Mouse (Mus musculus) stomach, postnatal 0 days (tissue): Measurements from ENCODE around the gene Abcc3.

Experiments
- CTCF ChIP-seq: IDR thresholded peaks from 2 replicates; pipeline ENCODE4 v1.5.1; 2016; ENCODE audit warnings: antibody characterized with exemption, low read depth, mild to moderate bottlenecking, moderate library complexity
- EP300 ChIP-seq: optimal IDR thresholded peaks from 2 replicates; pipeline ENCODE3; 2016; ENCODE audit warnings: antibody characterized with exemption

DNA sequence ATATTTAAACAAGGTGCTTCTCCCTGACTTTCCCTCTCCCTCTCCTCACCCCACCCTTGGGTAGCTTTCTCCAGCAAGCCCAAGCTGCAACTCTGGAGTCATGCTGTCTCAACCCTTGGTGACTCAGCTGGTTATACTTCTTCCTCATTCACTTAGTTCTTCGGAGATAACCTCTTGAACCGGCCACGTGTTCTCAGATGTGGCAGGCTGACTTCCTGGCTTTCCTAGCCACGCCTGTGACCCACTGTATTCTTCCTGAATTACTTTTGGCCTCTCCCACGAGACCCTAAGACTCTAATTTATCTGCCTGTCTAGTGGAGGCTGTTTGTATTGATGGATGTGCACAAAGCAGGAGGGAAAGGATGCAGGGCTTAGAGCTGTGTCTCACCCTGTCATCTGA, 22.0 kb downstream of the Abcc3 start:
- TF ChIP-seq CTCF (no peak), EP300 (no peak)
